7 mouse cellular contexts compared by ENCODE assay signal in the genomic region with DNA sequence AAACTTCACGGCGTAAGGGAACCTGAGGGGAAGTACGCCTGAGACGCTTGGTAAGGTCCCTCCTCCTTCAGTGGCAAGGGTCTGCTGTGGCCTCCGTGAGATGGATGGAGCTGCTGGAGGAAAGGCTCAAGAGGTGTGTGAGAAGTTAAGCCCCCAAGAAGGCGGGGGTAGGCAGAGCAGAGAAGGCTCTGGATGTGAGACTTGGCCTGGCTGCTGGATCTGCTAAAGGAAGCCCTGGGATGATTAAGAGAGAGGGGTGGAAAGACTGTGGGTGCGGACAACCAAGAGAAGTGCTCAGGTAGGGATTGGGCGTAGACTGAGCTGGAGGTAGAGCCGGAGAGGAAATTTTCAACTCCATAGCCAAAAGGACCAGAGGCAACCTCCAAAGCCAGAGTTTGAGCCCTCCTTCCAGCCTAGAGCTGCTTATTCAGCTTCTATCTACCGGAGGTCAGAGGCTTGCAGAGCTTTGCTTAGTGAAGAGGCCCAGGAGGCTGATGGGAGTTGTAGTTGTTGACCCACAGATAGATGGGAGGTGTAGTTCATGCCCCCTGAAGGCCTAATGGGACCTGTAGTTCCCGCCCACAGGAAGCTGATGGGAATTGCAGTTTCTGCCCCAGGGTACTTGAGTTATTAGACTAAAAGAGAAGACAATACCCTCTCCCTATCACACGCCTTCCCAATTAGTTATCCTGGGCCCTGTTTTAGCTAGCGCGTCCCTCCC. TPM values are rescaled to one million over a fixed set of nuclear protein-coding genes. Genes with fewer than 3 reads are reported as not detected.
A peak's percentile ranks its signal among the peaks of the same experiment; 100 is the strongest.
DNase-seq lines count a peak whose midpoint lies in the region; ATAC-seq lines count a peak whose summit lies in the region.

No protein-coding gene starts in this region.

- H3K27ac ChIP-seq in liver, embryonic 12.5 days = no peak overlapping the region

- peak; percentile 40; the same call in 1 of the 2 replicates for ATAC-seq in liver, embryonic 12.5 days

- no peaks in the 10 kb centered on the region for H3K36me3 ChIP-seq in liver, embryonic 12.5 days
- no peaks in the 10 kb centered on the region for H3K36me3 ChIP-seq in splenic B cell, adult 2 months (ENCODE audit: control insufficient read depth, insufficient read depth, low read length, poor library complexity, severe bottlenecking)

- H3K4me2 ChIP-seq in liver, embryonic 12.5 days = no peak overlapping the region

- H3K4me3 ChIP-seq in liver, embryonic 12.5 days = no peak overlapping the region

- 48% methylated on average over 14 of the region's 14 CpGs for WGBS in liver, embryonic 12.5 days (ENCODE audit: insufficient replicate concordance)

- intact Hi-C loops in heart, postnatal 10 days (cut with DNase I) = no loop called here

- peak; percentile 23 for DNase-seq in 416B (ENCODE audit: low read depth)
- DNase-seq in Muller cell, postnatal 12 days (ENCODE audit: inconsistent ontology term) = peak; percentile 16
- DNase-seq in heart, postnatal 10 days = peak; percentile 18 to 47
- DNase-seq in splenic B cell, adult 2 months (ENCODE audit: low read depth, low spot score) = peak; percentile 52
- no peak for DNase-seq in spleen, postnatal 14 days (ENCODE audit: low spot score in 2 of 2)
- DNase-seq in gastrocnemius, adult 8-10 months (ENCODE audit: low spot score in 2 of 2) = no peak

- H3K27me3 ChIP-seq in liver, embryonic 12.5 days (replicated peaks) = peaks cover 63% of the 10 kb centered on the region
- no peaks in the 10 kb centered on the region; the same call in none of the 2 replicates for H3K27me3 ChIP-seq in splenic B cell, adult 2 months (ENCODE audit: control insufficient read depth, insufficient read depth, low read length, poor library complexity, severe bottlenecking)

- H3K9ac ChIP-seq in liver, embryonic 12.5 days = no peak overlapping the region

- peaks cover 12% of the 10 kb centered on the region; the same call in 1 of the 2 replicates for H3K4me1 ChIP-seq in liver, embryonic 12.5 days

- H3K9me3 ChIP-seq in liver, embryonic 12.5 days (replicated peaks) = no peaks in the 10 kb centered on the region

RNA-seq across cellular contexts. Expression of gene Slc22a12, which starts 13.4 kb away (rescaled TPM):
- not detected for total RNA-seq in heart, postnatal 10 days (2021)
- not detected in 2 replicates for polyA plus RNA-seq in liver, embryonic 12.5 days (2016; fragmentation: Nextera tagmentation; extraction: Ambion mirVana)
- total RNA-seq in gastrocnemius, adult 8-10 months (2022) = not detected

Comparison
In these comparisons a context has a peak if more than half of its experiments do, and no peak if none do; other contexts are left out.
1. DNase-seq: peak in 416B (single experiment), Muller cell, postnatal 12 days (single experiment), heart, postnatal 10 days (2 of 2) and splenic B cell, adult 2 months (single experiment); none in spleen, postnatal 14 days (0 of 2) and gastrocnemius, adult 8-10 months (0 of 2).